ENCODE assay signal across 8 mouse cellular contexts in genomic region chr1:179667450-179667849, GRCm38 (mm10). TPM values are rescaled to one million over a fixed set of nuclear protein-coding genes. Genes with fewer than 3 reads are reported as not detected.
DNase-seq lines count a peak whose midpoint lies in the region; ATAC-seq and TF ChIP-seq lines count a peak whose summit lies in the region.

No protein-coding gene starts in this region.

- peak; percentile 12; the same call in 1 of the 2 replicates for ATAC-seq in hindbrain, embryonic 12.5 days (ENCODE audit: low FRiP score)
- peak; percentile 25 for ATAC-seq in midbrain, embryonic 13.5 days
- no peak for ATAC-seq in activated CD4-positive, CD25-positive, alpha-beta regulatory T cell, adult 4 months

- H3K9ac ChIP-seq in hindbrain, embryonic 12.5 days, result peak overlapping the region; percentile 83
- H3K9ac ChIP-seq in midbrain, embryonic 13.5 days (replicated peaks), result peak overlapping the region; percentile 88

- no peaks in the 10 kb centered on the region for H3K9me3 ChIP-seq in hindbrain, embryonic 12.5 days (replicated peaks)
- no peaks in the 10 kb centered on the region for H3K9me3 ChIP-seq in midbrain, embryonic 13.5 days

- TF ChIP-seq POLR2A in kidney, adult 2 months (IDR thresholded peaks at IDR 0.05; ENCODE audit: low read depth, low read length), result no peak
- TF ChIP-seq POLR2A in bone marrow macrophage, adult 2 months (IDR thresholded peaks at IDR 0.05; ENCODE audit: borderline replicate concordance, low read depth, low read length), result no peak

- peak overlapping the region; percentile 63 for H3K4me2 ChIP-seq in hindbrain, embryonic 12.5 days (replicated peaks)
- H3K4me2 ChIP-seq in midbrain, embryonic 13.5 days (replicated peaks), result peak overlapping the region; percentile 71

- H3K27me3 ChIP-seq in kidney, adult 2 months (replicated peaks; ENCODE audit: control insufficient read depth, insufficient read depth, low read length), result no peaks in the 10 kb centered on the region
- H3K27me3 ChIP-seq in hindbrain, embryonic 12.5 days, result no peaks in the 10 kb centered on the region
- no peaks in the 10 kb centered on the region for H3K27me3 ChIP-seq in midbrain, embryonic 13.5 days

- no peak for DNase-seq in kidney, adult 2 months
- no peak for DNase-seq in kidney, postnatal 25 days
- DNase-seq in cerebellum, postnatal 25 days, result no peak
- no peak for DNase-seq in left cerebral cortex, postnatal 10 days (ENCODE audit: extremely low spot score in 1 of 2, low spot score in 2 of 2)

- peak overlapping the region; percentile 74 for H3K4me3 ChIP-seq in kidney, adult 2 months (ENCODE audit: insufficient read depth, low read depth, low read length)
- peak overlapping the region; percentile 77 for H3K4me3 ChIP-seq in bone marrow macrophage, adult 2 months (ENCODE audit: insufficient read depth, low read length)
- H3K4me3 ChIP-seq in hindbrain, embryonic 12.5 days, result peak overlapping the region; percentile 73
- peak overlapping the region; percentile 88 for H3K4me3 ChIP-seq in midbrain, embryonic 13.5 days (replicated peaks)

- intact Hi-C loops in left cerebral cortex, postnatal 10 days (cut with DNase I), result no loop called here

- 14% methylated on average over 7 of the region's 7 CpGs for WGBS in kidney, adult 2 months
- 2% methylated on average over 7 of the region's 7 CpGs for WGBS in hindbrain, embryonic 12.5 days
- 2% methylated on average over 7 of the region's 7 CpGs for WGBS in midbrain, embryonic 13.5 days

- no peaks in the 10 kb centered on the region for H3K36me3 ChIP-seq in kidney, adult 2 months (ENCODE audit: control insufficient read depth, insufficient read depth, low read length)
- peaks cover 11% of the 10 kb centered on the region; the same call in 1 of the 2 replicates for H3K36me3 ChIP-seq in hindbrain, embryonic 12.5 days
- peaks cover 11% of the 10 kb centered on the region for H3K36me3 ChIP-seq in midbrain, embryonic 13.5 days

- H3K4me1 ChIP-seq in kidney, adult 2 months (ENCODE audit: control insufficient read depth, insufficient read depth, low read length), result no peaks in the 10 kb centered on the region; the same call in 1 of the 2 replicates
- H3K4me1 ChIP-seq in bone marrow macrophage, adult 2 months (ENCODE audit: control insufficient read depth, insufficient read depth, low read length), result no peaks in the 10 kb centered on the region
- peaks cover 19% of the 10 kb centered on the region for H3K4me1 ChIP-seq in hindbrain, embryonic 12.5 days
- H3K4me1 ChIP-seq in midbrain, embryonic 13.5 days (replicated peaks), result peaks cover 24% of the 10 kb centered on the region

- no peak overlapping the region for H3K27ac ChIP-seq in kidney, adult 2 months (ENCODE audit: insufficient read depth, low read depth, low read length)
- H3K27ac ChIP-seq in bone marrow macrophage, adult 2 months (ENCODE audit: insufficient read depth, low read depth, low read length), result no peak overlapping the region
- peak overlapping the region; percentile 85 for H3K27ac ChIP-seq in hindbrain, embryonic 12.5 days
- H3K27ac ChIP-seq in midbrain, embryonic 13.5 days, result peak overlapping the region; percentile 90

- TF ChIP-seq CTCF in kidney, adult 2 months (conservative IDR thresholded peaks at IDR 0.05; ENCODE audit: insufficient read depth, insufficient read length, low read depth, low read length), result no peak
- TF ChIP-seq CTCF in bone marrow macrophage, adult 2 months (IDR thresholded peaks at IDR 0.05; ENCODE audit: low read depth, low read length), result no peak

RNA-seq across cellular contexts. Expression of gene Sccpdh, which starts 0.6 kb away (rescaled TPM):
- polyA plus RNA-seq in kidney, adult 2 months (2012; rRNA removed), result 11.4 and 14.2 TPM in 2 replicates
- polyA plus RNA-seq in bone marrow macrophage, adult 2 months (2012; ENCODE audit: insufficient read depth, insufficient read length, missing spikeins), result 5.5 and 6.8 TPM in 2 replicates
- polyA plus RNA-seq in hindbrain, embryonic 12.5 days (2016; fragmentation: Nextera tagmentation; extraction: Ambion mirVana), result 112 and 116 TPM in 2 replicates
- polyA plus RNA-seq in midbrain, embryonic 13.5 days (2015; fragmentation: Nextera tagmentation; extraction: Ambion mirVana), result 114 and 126 TPM in 2 replicates
- total RNA-seq in left cerebral cortex, postnatal 10 days (2021), result 10 to 100 TPM; 68.6 to 68.8 TPM
- 1 to 10 TPM; 5.9 to 7.6 TPM for polyA plus RNA-seq in activated CD4-positive, CD25-positive, alpha-beta regulatory T cell, adult 4 months (2017; shearing (Covaris generic))

Comparison
In these comparisons a context has a peak if more than half of its experiments do, and no peak if none do; other contexts are left out.
1. H3K27ac ChIP-seq: peak in hindbrain, embryonic 12.5 days (single experiment) and midbrain, embryonic 13.5 days (single experiment); none in kidney, adult 2 months (single experiment) and bone marrow macrophage, adult 2 months (single experiment).
2. Peak in every context shown above with its lines, with median percentiles within 50 percentile points of each other: H3K4me3 ChIP-seq.